Mouse (Mus musculus): Measurements from ENCODE around the gene Lrrc74b. TPM values are rescaled to one million over a fixed set of nuclear protein-coding genes. Genes with fewer than 3 reads are reported as not detected.

Lrrc74b gene
- polyA plus RNA-seq (2015; fragmentation: Nextera tagmentation; extraction: Ambion mirVana), result 0.35 and 0.56 TPM in 2 replicates

DNA sequence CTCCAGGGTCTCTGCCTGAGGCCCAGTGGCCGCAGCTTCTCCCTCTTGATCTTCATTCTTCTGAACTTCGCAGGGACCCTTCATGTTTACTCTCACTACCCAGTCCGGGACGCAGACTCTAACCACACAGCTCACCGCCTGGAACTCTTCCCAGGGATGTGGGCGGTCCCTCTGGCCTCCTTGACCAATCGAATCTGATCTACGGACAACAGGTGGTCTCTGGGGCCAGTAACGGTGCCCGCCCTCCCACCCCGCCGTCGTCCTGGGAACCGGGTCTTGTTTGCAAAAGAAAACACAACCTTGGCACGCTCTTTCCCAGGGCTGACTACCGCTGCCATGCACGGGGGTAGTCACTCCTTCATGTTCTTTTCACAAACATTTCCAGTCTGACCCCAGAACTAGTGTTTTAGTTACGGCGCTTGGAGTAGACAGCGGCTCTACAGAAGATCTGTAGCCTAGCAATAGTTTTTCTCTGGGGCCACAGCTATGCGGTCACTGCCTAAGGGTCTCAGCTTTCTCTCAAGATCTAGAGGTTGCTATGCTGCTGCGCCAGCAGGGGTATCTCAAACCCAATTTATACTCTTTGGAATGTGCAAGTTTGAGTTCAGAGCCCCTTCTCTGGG lies at the start of gene Lrrc74b:
Gene Lrrc74b (minus strand): TSS at position 120 of the 623 bp plus-strand sequence.
- peak within 1 kb of the TSS; percentile 34 for H3K9ac ChIP-seq

DNA sequence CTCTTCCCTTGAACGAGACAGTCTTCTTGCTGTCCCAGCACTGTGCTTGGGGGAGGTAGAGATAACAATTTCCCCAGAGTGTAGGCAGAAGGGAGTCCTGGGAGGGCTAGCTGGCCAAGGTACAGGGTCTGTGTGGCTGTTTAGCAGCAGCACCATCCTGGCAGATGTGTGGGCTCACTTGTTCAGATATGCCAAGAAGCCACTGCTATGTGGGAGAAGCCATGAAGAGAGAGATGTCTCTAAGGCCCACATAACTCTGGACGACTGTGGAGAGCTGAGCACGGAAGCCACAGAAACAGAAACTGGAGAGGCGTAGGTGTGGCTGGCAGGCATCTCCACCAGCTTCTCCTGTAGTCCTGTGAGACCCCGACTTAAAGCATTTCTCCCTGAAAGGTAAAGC lies 44.6 kb upstream of the Lrrc74b start:
- Histone ChIP-seq H3K4me3 (no peak overlapping the region), H3K9ac (no peak overlapping the region), H3K36me3 (no peaks in the 10 kb centered on the region), H3K4me1 (replicated peaks) (no peaks in the 10 kb centered on the region), H3K27me3 (no peaks in the 10 kb centered on the region), H3K4me2 (no peak overlapping the region), H3K27ac (replicated peaks) (no peak overlapping the region), H3K9me3 (no peaks in the 10 kb centered on the region)
- 84% methylated on average over 5 of the region's 5 CpGs for WGBS
- no peak for ATAC-seq (ENCODE audit: low read depth)

More for the DNA sequence above, at the start of gene Lrrc74b:
- Histone ChIP-seq H3K4me2 (peak within 1 kb of the TSS; percentile 49), H3K27me3 (peaks cover 51% of the 10 kb centered on the region), H3K4me3 (peak within 1 kb of the TSS; percentile 7), H3K27ac (replicated peaks) (peak within 1 kb of the TSS; percentile 49), H3K36me3 (no peaks in the 10 kb centered on the region), H3K9me3 (no peaks in the 10 kb centered on the region), H3K4me1 (replicated peaks) (peaks cover 29% of the 10 kb centered on the region)
- ATAC-seq (ENCODE audit: low read depth), result peak; percentile 59
- under 1% methylated on average over 22 of the region's 22 CpGs for WGBS

DNA sequence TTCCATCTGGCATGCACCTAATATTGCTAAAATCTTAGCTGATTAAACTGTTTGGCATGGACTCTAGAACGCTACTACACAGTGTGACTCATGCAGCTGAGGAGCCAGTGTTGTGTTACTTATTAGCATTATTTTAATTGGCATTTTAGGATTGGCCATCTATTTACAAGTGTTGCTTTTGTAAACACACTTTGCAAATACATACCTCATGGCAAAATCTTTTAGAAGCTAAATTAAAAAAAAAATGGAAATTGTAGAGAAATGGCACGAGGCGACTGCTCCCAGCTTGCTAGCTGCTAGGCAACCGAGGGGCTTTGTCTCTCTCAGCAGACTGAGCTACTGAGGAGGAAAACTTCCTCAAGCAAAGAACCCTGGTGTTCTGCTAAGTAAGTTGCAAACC lies 43.9 kb upstream of the Lrrc74b start:
- H3K4me3 ChIP-seq, result no peak overlapping the region
- WGBS, result 68% methylated on average over 4 of the region's 4 CpGs
- ATAC-seq (ENCODE audit: low read depth), result no peak

DNA sequence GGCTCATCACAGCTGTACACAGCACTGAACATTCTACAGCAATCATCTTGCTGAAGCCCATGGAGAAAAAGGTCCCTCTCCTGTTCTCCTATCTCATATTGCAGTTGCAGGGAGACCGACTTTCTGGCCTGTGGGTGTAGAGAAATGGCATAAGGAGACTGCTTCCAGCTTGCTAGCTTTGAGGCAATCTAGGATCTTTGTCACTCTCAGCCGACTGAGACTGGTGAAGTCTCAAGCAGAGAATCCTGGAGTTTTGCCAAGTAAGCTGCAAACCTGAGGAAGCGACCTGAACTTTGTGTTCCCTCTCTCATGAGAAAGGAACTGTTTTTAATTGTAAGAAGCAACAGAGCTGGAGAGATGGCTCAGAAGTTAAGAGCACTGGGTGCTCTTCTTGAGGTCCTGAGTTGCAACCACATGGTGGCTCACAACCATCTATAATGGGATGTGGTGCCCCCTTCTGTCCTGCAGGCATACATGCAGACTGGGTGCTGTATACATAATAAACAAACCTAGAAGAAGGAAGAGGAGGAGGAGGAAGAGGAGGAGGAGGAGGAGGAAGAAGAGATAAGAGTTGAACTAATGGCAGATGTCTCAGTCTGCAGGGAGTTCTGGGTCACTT lies 40.0 kb upstream of the Lrrc74b start:
- 59% methylated on average over 3 of the region's 3 CpGs for WGBS
- H3K9me3 ChIP-seq, result no peaks in the 10 kb centered on the region
- no peaks in the 10 kb centered on the region for H3K36me3 ChIP-seq
- no peak overlapping the region for H3K4me2 ChIP-seq
- no peaks in the 10 kb centered on the region for H3K27me3 ChIP-seq
- H3K4me1 ChIP-seq (replicated peaks), result no peaks in the 10 kb centered on the region
- no peak overlapping the region for H3K27ac ChIP-seq (replicated peaks)
- ATAC-seq (ENCODE audit: low read depth), result no peak
- no peak overlapping the region for H3K4me3 ChIP-seq
- no peak overlapping the region for H3K9ac ChIP-seq

More for the DNA sequence above, 43.9 kb upstream of the Lrrc74b start:
- no peaks in the 10 kb centered on the region for H3K36me3 ChIP-seq
- H3K4me2 ChIP-seq, result no peak overlapping the region
- no peaks in the 10 kb centered on the region for H3K27me3 ChIP-seq
- no peak overlapping the region for H3K27ac ChIP-seq (replicated peaks)
- H3K9me3 ChIP-seq, result no peaks in the 10 kb centered on the region
- no peak overlapping the region for H3K9ac ChIP-seq
- no peaks in the 10 kb centered on the region for H3K4me1 ChIP-seq (replicated peaks)

DNA sequence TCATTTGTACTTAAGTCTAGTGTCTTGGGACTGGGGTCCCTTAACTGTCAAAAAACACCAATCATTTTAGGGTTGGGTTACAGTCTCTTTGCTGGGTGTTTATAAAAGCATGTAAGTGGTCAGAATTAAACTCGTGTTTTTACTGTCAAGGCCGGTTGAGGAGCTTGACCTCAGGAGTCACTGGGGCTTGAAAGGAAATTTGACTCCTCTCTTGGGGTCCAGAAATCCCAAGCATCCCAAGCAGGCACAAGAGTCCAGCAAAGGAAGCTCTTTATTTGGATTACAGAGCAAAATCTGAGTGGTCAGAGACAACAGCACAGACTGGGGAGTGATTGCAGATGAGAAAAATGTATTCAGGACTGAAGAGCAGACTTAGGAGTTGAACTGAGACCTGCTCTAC lies 29.7 kb upstream of the Lrrc74b start:
- H3K27ac ChIP-seq (replicated peaks), result no peak overlapping the region
- H3K36me3 ChIP-seq, result no peaks in the 10 kb centered on the region
- no peaks in the 10 kb centered on the region for H3K27me3 ChIP-seq
- H3K9me3 ChIP-seq, result no peaks in the 10 kb centered on the region; the same call in 1 of the 2 replicates
- 61% methylated on average over 2 of the region's 2 CpGs for WGBS
- H3K4me2 ChIP-seq, result no peak overlapping the region
- no peak overlapping the region for H3K9ac ChIP-seq
- no peak for ATAC-seq (ENCODE audit: low read depth)
- H3K4me1 ChIP-seq (replicated peaks), result no peaks in the 10 kb centered on the region
- no peak overlapping the region for H3K4me3 ChIP-seq

DNA sequence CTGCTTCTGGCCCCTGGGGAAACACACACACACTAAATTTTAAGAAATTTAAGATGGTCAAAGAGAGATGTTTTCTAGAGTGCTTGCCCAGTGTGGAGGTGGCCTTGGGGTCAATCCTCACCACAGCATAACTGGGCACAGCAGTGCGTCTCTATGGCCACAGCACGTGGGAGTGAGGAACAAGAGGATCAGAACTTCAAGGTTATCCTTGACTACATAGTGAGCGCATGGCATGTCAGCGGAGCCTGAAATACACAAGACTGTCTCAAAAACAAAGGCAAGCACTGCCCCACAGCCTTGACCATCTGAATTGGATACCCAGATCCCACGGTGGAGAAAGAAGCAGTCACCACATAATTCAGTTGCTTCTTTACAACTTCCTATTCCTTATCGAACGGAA lies 23.5 kb upstream of the Lrrc74b start:
- Histone ChIP-seq H3K27me3 (no peaks in the 10 kb centered on the region), H3K9me3 (no peaks in the 10 kb centered on the region; the same call in 1 of the 2 replicates), H3K4me1 (replicated peaks) (no peaks in the 10 kb centered on the region), H3K27ac (replicated peaks) (no peak overlapping the region), H3K4me2 (no peak overlapping the region), H3K4me3 (no peak overlapping the region), H3K36me3 (no peaks in the 10 kb centered on the region), H3K9ac (no peak overlapping the region)
- ATAC-seq (ENCODE audit: low read depth), result no peak
- WGBS, result 82% methylated on average over 7 of the region's 7 CpGs

DNA sequence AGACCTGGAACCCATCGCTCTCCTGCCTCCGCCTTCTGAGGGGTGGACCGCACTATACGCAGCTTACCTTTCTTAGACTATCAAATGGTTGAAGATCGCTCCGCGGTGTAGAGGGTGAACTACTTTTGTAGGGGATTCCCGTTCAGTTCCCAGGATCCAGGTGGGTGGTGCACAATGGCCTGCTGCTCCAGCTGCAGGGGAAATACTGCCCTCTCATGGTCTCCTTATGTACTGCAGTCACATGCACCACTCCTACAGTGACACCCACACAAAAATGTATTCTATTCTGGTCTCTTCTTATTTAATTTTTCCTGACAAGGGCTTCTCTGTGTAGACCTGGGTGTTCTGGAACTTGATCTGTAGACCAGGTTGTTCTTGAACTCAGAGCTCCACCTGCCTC lies 22.0 kb upstream of the Lrrc74b start, which contains the start of gene Slc7a4:
Gene Slc7a4 (minus strand): TSS at position 151 of the 400 bp plus-strand sequence.
- Histone ChIP-seq H3K4me1 (replicated peaks) (no peaks in the 10 kb centered on the region), H3K27me3 (peaks cover 6% of the 10 kb centered on the region), H3K9ac (no peak within 1 kb of the TSS), H3K27ac (replicated peaks) (no peak within 1 kb of the TSS), H3K36me3 (no peaks in the 10 kb centered on the region), H3K4me2 (no peak within 1 kb of the TSS), H3K4me3 (no peak within 1 kb of the TSS), H3K9me3 (no peaks in the 10 kb centered on the region)
- WGBS, result 13% methylated on average over 8 of the region's 8 CpGs
- no peak for ATAC-seq (ENCODE audit: low read depth)

DNA sequence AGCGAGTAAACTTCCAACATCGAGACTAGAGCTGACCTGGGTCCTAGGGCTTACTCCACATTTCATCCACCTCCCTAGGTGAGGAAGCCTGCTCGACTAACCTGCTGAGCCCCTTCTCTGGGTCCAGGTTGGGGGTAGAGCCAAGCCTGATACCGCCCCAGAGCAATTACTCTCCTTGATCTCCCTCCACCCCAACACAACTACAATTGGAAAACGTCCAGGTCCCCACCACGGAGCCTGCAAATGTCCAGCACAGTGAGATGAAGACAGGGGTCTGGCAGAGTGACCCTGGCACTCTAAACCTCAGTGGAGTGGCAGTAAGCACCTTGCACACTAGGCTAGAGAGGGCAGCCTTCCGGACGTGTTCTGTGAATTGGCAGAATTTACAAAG lies 15.8 kb upstream of the Lrrc74b start:
- WGBS, result 10% methylated on average over 8 of the region's 8 CpGs
- Histone ChIP-seq H3K27me3 (peaks cover 48% of the 10 kb centered on the region), H3K36me3 (no peaks in the 10 kb centered on the region), H3K4me1 (replicated peaks) (peaks cover 18% of the 10 kb centered on the region), H3K9me3 (no peaks in the 10 kb centered on the region), H3K9ac (peak overlapping the region; percentile 79), H3K27ac (replicated peaks) (no peak overlapping the region), H3K4me2 (peak overlapping the region; percentile 80), H3K4me3 (peak overlapping the region; percentile 55)
- 0 out of 2 replicates have a peak, but pooled peaks have one; percentile 16 for ATAC-seq (ENCODE audit: low read depth)

DNA sequence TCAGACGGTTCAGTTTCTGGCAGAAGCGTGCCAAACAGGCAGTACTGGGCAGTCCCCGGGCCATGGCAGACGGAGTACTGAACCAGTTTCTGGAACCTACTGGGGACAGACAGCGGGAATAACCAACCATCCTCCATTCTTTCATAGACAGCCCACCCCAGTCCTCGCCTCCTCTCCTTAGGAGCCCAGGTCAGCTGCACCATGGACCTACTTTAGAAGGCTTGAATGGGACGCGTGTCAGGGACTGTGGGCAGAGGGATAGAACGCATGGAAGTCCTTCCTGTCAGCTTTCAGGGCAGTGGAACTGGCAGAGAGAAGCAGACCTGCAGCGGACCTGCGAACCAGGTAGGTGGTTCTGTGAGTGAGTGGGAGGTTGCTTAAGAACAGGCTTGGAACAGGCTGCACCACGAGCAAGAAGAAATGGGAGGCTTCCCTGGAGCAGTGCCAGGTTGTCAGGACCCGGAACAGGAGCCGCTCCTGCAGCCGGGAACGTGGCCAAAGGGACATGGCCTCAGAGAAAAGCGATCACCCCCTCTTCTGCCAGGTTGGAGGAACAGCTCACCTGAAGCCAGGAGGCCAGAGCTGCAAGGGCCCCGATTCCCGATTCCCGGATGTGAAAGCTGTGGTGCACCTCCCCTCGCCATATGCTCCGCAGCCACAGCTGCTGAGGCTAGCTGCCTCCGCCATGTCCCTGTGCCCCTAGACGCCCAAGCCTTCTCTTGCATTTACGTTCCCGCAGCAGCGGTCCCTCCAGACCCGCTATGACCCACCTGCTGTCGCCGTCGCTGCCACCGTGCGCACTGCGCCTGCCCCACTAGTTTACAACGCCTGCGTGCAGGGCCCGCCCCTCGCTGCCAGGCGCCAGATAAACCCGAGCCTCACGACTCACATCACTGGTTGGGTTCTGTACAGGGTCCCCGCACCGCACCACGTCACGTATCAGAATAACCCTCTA lies 15.1 kb upstream of the Lrrc74b start:
- peak; percentile 82 for ATAC-seq (ENCODE audit: low read depth)
- no peaks in the 10 kb centered on the region for H3K36me3 ChIP-seq
- H3K4me3 ChIP-seq, result peak overlapping the region; percentile 55
- no peaks in the 10 kb centered on the region for H3K9me3 ChIP-seq
- peaks cover 18% of the 10 kb centered on the region for H3K4me1 ChIP-seq (replicated peaks)
- peak overlapping the region; percentile 80 for H3K4me2 ChIP-seq
- H3K27me3 ChIP-seq, result peaks cover 53% of the 10 kb centered on the region
- WGBS, result 15% methylated on average over 45 of the region's 45 CpGs
- peak overlapping the region; percentile 79 for H3K9ac ChIP-seq
- H3K27ac ChIP-seq (replicated peaks), result peak overlapping the region; percentile 42

DNA sequence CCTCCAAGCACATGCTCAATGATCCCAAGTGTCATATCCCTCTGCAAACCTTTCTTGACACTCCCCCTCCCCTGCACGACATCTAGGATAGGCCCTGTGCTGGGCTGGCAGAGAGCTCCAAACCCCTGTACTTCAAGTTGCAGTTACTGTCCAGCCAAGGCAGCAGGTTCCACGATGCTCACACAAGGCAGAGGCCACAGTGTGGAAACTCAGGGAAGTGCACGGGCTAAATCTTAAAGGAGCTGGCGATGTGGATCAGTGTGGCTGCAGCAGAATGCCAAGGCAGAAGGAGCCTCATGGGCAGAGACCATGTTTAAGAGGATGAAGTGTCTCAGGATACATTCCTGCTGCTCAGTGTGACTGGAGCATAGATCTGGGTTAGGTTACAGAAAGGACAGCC lies 5.1 kb upstream of the Lrrc74b start:
- no peak overlapping the region for H3K9ac ChIP-seq
- no peak overlapping the region for H3K27ac ChIP-seq (replicated peaks)
- no peaks in the 10 kb centered on the region for H3K36me3 ChIP-seq
- H3K27me3 ChIP-seq, result peaks cover 36% of the 10 kb centered on the region
- no peak for ATAC-seq (ENCODE audit: low read depth)
- 28% methylated on average over 4 of the region's 4 CpGs for WGBS
- no peaks in the 10 kb centered on the region for H3K9me3 ChIP-seq
- H3K4me2 ChIP-seq, result no peak overlapping the region
- H3K4me1 ChIP-seq (replicated peaks), result peaks cover 10% of the 10 kb centered on the region
- H3K4me3 ChIP-seq, result no peak overlapping the region

DNA sequence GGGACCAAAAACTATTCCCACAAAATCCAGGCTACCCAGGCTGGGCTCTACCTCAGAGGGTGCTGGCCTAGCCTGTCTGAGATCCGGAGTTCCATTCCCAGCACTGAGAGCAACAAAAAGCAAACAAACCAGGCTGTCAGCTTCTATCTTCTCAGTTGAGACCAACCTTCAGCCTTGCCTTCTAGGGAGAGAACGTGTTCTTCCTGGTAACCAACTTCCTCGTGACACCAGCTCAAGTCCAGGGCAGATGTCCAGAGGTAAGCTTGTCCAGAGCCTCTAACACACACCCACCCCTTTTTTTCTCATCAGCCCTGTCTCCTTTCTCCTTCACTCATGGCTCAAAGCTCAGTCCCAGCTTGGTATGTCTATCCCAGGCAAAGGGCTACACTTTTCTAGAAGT lies 3.7 kb upstream of the Lrrc74b start:
- 71% methylated on average over 3 of the region's 3 CpGs for WGBS
- no peak for ATAC-seq (ENCODE audit: low read depth)
- peaks cover 48% of the 10 kb centered on the region for H3K27me3 ChIP-seq
- H3K9me3 ChIP-seq, result no peaks in the 10 kb centered on the region
- peaks cover 15% of the 10 kb centered on the region for H3K4me1 ChIP-seq (replicated peaks)
- no peak overlapping the region for H3K4me3 ChIP-seq
- no peak overlapping the region for H3K27ac ChIP-seq (replicated peaks)
- H3K9ac ChIP-seq, result no peak overlapping the region
- no peak overlapping the region for H3K4me2 ChIP-seq
- no peaks in the 10 kb centered on the region for H3K36me3 ChIP-seq

DNA sequence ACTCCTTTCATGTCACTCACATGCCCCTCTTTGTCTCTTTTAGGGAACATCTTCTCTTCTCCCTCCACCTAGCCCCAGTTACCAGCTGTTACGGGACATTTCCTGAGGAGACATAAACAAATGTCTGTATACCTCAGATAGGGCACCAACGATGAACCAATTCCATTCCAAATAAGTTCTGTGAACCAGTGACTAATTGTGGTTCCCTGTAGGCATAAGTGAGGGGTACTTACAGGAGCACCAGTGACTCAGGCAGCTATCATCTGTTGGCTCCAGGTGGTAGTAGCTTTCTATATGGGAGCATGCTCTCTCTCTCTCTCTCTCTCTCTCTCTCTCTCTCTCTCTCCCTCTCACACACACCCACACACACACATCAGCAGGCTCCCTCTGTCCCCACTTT lies 3.2 kb upstream of the Lrrc74b start:
- Histone ChIP-seq H3K9ac (no peak overlapping the region), H3K27me3 (peaks cover 51% of the 10 kb centered on the region), H3K36me3 (no peaks in the 10 kb centered on the region), H3K4me2 (no peak overlapping the region), H3K4me3 (no peak overlapping the region), H3K4me1 (replicated peaks) (peaks cover 17% of the 10 kb centered on the region), H3K9me3 (no peaks in the 10 kb centered on the region), H3K27ac (replicated peaks) (no peak overlapping the region)
- WGBS, result 91% methylated on average over 2 of the region's 2 CpGs
- no peak for ATAC-seq (ENCODE audit: low read depth)
